8 mouse cellular contexts compared by ENCODE assay signal in genomic region chr9:60237667-60238066, GRCm38 (mm10).
A peak's percentile ranks its signal among the peaks of the same experiment; 100 is the strongest.
DNase-seq lines count a peak whose midpoint lies in the region; ATAC-seq and TF ChIP-seq lines count a peak whose summit lies in the region.

No protein-coding gene starts in this region.

- no peak overlapping the region for H3K4me3 ChIP-seq in liver, embryonic 11.5 days (ENCODE audit: low read depth, low read length)
- H3K4me3 ChIP-seq in kidney, adult 2 months (ENCODE audit: insufficient read depth, low read depth, low read length): no peak overlapping the region
- H3K4me3 ChIP-seq in limb, embryonic 14.5 days (replicated peaks; ENCODE audit: low read length): no peak overlapping the region
- no peak overlapping the region for H3K4me3 ChIP-seq in small intestine, adult 2 months (ENCODE audit: low read depth, low read length)

- 44% methylated on average over 4 of the region's 4 CpGs for WGBS in liver, embryonic 11.5 days
- 26% methylated on average over 4 of the region's 4 CpGs for whole genome bisulfite sequencing in kidney, adult 2 months
- 14% methylated on average over 4 of the region's 4 CpGs for WGBS in limb, embryonic 14.5 days
- WGBS in small intestine, adult 2 months: 30% methylated on average over 4 of the region's 4 CpGs

- H3K9me3 ChIP-seq in liver, embryonic 11.5 days (ENCODE audit: control insufficient read depth, low read length): no peaks in the 10 kb centered on the region
- no peaks in the 10 kb centered on the region for H3K9me3 ChIP-seq in limb, embryonic 14.5 days (ENCODE audit: control insufficient read depth, low read length)

- no peaks in the 10 kb centered on the region for H3K36me3 ChIP-seq in liver, embryonic 11.5 days (ENCODE audit: control insufficient read depth, insufficient read depth, low read length)
- H3K36me3 ChIP-seq in kidney, adult 2 months (ENCODE audit: control insufficient read depth, insufficient read depth, low read length): no peaks in the 10 kb centered on the region
- H3K36me3 ChIP-seq in limb, embryonic 14.5 days (ENCODE audit: control insufficient read depth, insufficient read depth, low read length): no peaks in the 10 kb centered on the region
- no peaks in the 10 kb centered on the region for H3K36me3 ChIP-seq in small intestine, adult 2 months (ENCODE audit: control insufficient read depth, insufficient read depth, low read length)

- no peaks in the 10 kb centered on the region for H3K4me1 ChIP-seq in liver, embryonic 11.5 days (replicated peaks; ENCODE audit: control insufficient read depth, insufficient read depth, low read length)
- peaks cover 8% of the 10 kb centered on the region; the same call in 1 of the 2 replicates for H3K4me1 ChIP-seq in kidney, adult 2 months (ENCODE audit: control insufficient read depth, insufficient read depth, low read length)
- H3K4me1 ChIP-seq in limb, embryonic 14.5 days (ENCODE audit: control insufficient read depth, insufficient read depth, low read length): peaks cover 22% of the 10 kb centered on the region
- peaks cover 13% of the 10 kb centered on the region for H3K4me1 ChIP-seq in small intestine, adult 2 months (ENCODE audit: control insufficient read depth, insufficient read depth, insufficient read length, low read length)

- no peaks in the 10 kb centered on the region for H3K27me3 ChIP-seq in liver, embryonic 11.5 days (replicated peaks; ENCODE audit: control insufficient read depth, insufficient read depth, low read length)
- H3K27me3 ChIP-seq in kidney, adult 2 months (replicated peaks; ENCODE audit: control insufficient read depth, insufficient read depth, low read length): no peaks in the 10 kb centered on the region
- no peaks in the 10 kb centered on the region for H3K27me3 ChIP-seq in limb, embryonic 14.5 days (ENCODE audit: control insufficient read depth, insufficient read depth, low read length)
- H3K27me3 ChIP-seq in small intestine, adult 2 months (ENCODE audit: control insufficient read depth, insufficient read depth, low read length): no peaks in the 10 kb centered on the region

- H3K9ac ChIP-seq in liver, embryonic 11.5 days (ENCODE audit: low read depth, low read length): no peak overlapping the region
- H3K9ac ChIP-seq in limb, embryonic 14.5 days (ENCODE audit: low read depth, low read length, severe bottlenecking): no peak overlapping the region

- no peak overlapping the region for H3K27ac ChIP-seq in liver, embryonic 11.5 days (ENCODE audit: low read depth, low read length)
- no peak overlapping the region for H3K27ac ChIP-seq in kidney, adult 2 months (ENCODE audit: insufficient read depth, low read depth, low read length)
- H3K27ac ChIP-seq in limb, embryonic 14.5 days (replicated peaks; ENCODE audit: low read depth, low read length): no peak overlapping the region
- H3K27ac ChIP-seq in small intestine, adult 2 months (ENCODE audit: insufficient read depth, low read depth, low read length): no peak overlapping the region

- DNase-seq in liver (peak; percentile 40), NIH3T3 (ENCODE audit: low read depth) (peak; percentile 55)
- DNase-seq in liver, embryonic 11.5 days (ENCODE audit: low spot score): no peak
- peak; percentile 22 to 52 for DNase-seq in cerebellum, postnatal 25 days
- DNase-seq in kidney, adult 2 months: peak; percentile 66
- DNase-seq in limb, embryonic 14.5 days (ENCODE audit: low spot score): peak; percentile 44
- DNase-seq in heart, adult 11 months: no peak

- no peak for TF ChIP-seq POLR2A in kidney, adult 2 months (IDR thresholded peaks at IDR 0.05; ENCODE audit: low read depth, low read length)
- TF ChIP-seq POLR2A in limb, embryonic 14.5 days (IDR thresholded peaks at IDR 0.05; ENCODE audit: borderline replicate concordance, extremely low read depth, insufficient read depth, insufficient read length): no peak
- TF ChIP-seq POLR2A in small intestine, adult 2 months (IDR thresholded peaks at IDR 0.05; ENCODE audit: low read depth, low read length): no peak

- no peak for ATAC-seq in liver, embryonic 11.5 days (replicated peaks; ENCODE audit: low FRiP score)
- ATAC-seq in limb, embryonic 14.5 days (ENCODE audit: low FRiP score, low read depth): no peak

- H3K4me2 ChIP-seq in liver, embryonic 11.5 days: no peak overlapping the region
- H3K4me2 ChIP-seq in limb, embryonic 14.5 days (replicated peaks; ENCODE audit: low read depth, low read length, severe bottlenecking): no peak overlapping the region

- peak; percentile 73 for TF ChIP-seq CTCF in kidney, adult 2 months (conservative IDR thresholded peaks at IDR 0.05; ENCODE audit: insufficient read depth, insufficient read length, low read depth, low read length)
- TF ChIP-seq CTCF in small intestine, adult 2 months (IDR thresholded peaks at IDR 0.05; ENCODE audit: extremely low read depth, insufficient read length, insufficient replicate concordance, low read depth, low read length): peak; percentile 79; the same call in 1 of the 2 replicates

Comparison
In these comparisons a context has a peak if more than half of its experiments do, and no peak if none do; other contexts are left out.
1. DNase-seq: peak in liver (single experiment), NIH3T3 (single experiment), cerebellum, postnatal 25 days (2 of 2), kidney, adult 2 months (single experiment) and limb, embryonic 14.5 days (single experiment); none in liver, embryonic 11.5 days (single experiment) and heart, adult 11 months (single experiment).